Mouse (Mus musculus): Measurements from ENCODE around the gene Pip5k1c.

DNA sequence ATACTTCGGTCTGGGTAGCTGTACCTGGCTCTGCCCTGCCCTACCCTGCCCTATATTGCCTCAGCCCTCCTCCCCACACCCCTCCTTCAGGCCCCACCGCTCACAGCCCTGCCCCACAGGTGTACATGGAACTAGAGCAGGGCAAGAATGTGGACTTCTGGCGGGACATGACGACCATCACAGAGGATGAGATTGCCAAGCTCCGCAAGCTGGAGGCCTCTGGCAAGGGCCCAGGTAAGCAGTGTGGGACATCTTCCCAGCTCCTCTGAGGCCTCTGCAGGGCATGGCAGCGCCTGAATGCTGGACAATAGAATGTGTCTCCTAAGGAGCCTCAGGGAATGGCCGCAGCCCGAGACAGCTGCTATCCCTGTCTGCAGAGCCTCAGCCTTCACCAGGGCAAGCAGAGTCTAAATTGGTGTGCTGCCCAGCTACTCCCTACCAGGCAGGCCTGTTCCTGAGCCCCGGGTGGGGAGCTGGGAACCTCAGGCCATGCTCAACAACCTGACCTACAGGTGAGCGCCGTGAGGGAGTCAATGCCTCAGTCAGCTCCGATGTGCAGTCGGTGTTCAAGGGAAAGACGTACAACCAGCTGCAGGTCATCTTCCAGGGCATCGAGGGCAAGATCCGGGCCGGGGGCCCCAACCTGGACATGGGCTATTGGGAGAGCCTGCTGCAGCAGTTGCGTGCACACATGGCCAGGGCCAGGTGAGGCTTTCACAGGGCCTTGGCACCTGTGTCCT, 31.2 kb downstream of the Pip5k1c start:
- TF ChIP-seq CTCF (IDR thresholded peaks at IDR 0.05; ENCODE audit: low read depth) (no peak), EP300 (optimal IDR thresholded peaks at IDR 0.05) (no peak)

All from stomach, postnatal 0 days (tissue).